Mouse (Mus musculus) liver, embryonic 11.5 days (tissue): ENCODE data around the gene Mpz. TPM values are rescaled to one million over a fixed set of nuclear protein-coding genes. Genes with fewer than 3 reads are reported as not detected.

Experiments used
- ATAC-seq: fragments of 200-750 bp; cut with Nextera tagmentation; replicated peaks from 2 replicates; pipeline ENCODE4 v1.8.0; 2017; ENCODE audit warnings: moderate number of reproducible peaks, mild to moderate bottlenecking, moderate TSS enrichment, moderate library complexity; ENCODE audit not compliant: low FRiP score
- DNase-seq: peaks from one replicate; pipeline ENCODE4 v3.0.0-alpha.2; 2017; ENCODE audit warnings: low spot score
- H3K27ac ChIP-seq: fragments of 300-500 bp; sonication (generic); 2 replicates; pipeline ENCODE4 v1.5.1; 2014; ENCODE audit warnings: mild to moderate bottlenecking, low read depth, low read length, control low read depth
- H3K27me3 ChIP-seq: fragments of 300-500 bp; sonication (generic); replicated peaks from 2 replicates; pipeline ENCODE4 v1.6.1; 2014; ENCODE audit warnings: low read length, mixed read lengths; ENCODE audit not compliant: control insufficient read depth, insufficient read depth
- H3K36me3 ChIP-seq: fragments of 300-500 bp; sonication (generic); 2 replicates; pipeline ENCODE4 v1.6.1; 2014; ENCODE audit warnings: mild to moderate bottlenecking, low read length, moderate library complexity, mixed read lengths; ENCODE audit not compliant: control insufficient read depth, insufficient read depth
- H3K4me1 ChIP-seq: fragments of 300-500 bp; sonication (generic); replicated peaks from 2 replicates; pipeline ENCODE4 v1.6.1; 2014; ENCODE audit warnings: low read length, mixed read lengths; ENCODE audit not compliant: control insufficient read depth, insufficient read depth
- H3K4me2 ChIP-seq: fragments of 300-500 bp; sonication (generic); 2 replicates; pipeline ENCODE4 v1.6.1; 2014; ENCODE audit warnings: mild to moderate bottlenecking, control low read depth, moderate library complexity
- H3K4me3 ChIP-seq: fragments of 300-500 bp; sonication (generic); 2 replicates; pipeline ENCODE4 v1.5.1; 2014; ENCODE audit warnings: low read depth, low read length, control low read depth
- H3K9ac ChIP-seq: fragments of 300-500 bp; sonication (generic); 2 replicates; pipeline ENCODE4 v1.6.1; 2014; ENCODE audit warnings: low read depth, low read length, control low read depth
- H3K9me3 ChIP-seq: fragments of 300-500 bp; sonication (generic); 2 replicates; pipeline ENCODE4 v1.6.1; 2016; ENCODE audit warnings: low read length, inconsistent platforms, mixed read lengths; ENCODE audit not compliant: control insufficient read depth
- WGBS: fragments of 180-500 bp; shearing (Covaris S2); extraction: QIAGEN DNeasy Blood & Tissue Kit; methylation state at CpG from one replicate; pipeline ENCODE4 v1.1.7; 2014; 5-methylcytosine and 5-hydroxymethylcytosine counted together
- polyA plus RNA-seq: library from polyadenylated mRNA; unstranded; fragments of >200 nt; fragmentation: Nextera tagmentation; extraction: Ambion mirVana; gene quantifications from 2 replicates; pipeline ENCODE4 v1.2.1, GENCODE M21; 2014

Mpz gene
- polyA plus RNA-seq, 1 experiment from 2014 or later, result not detected

- no peaks in the 10 kb centered on the region for H3K36me3 ChIP-seq
- peaks cover 19% of the 10 kb centered on the region for H3K4me1 ChIP-seq
- under 1% methylated on average over 38 of the region's 38 CpGs for WGBS
- peak overlapping the region; percentile 67 for H3K4me3 ChIP-seq
- peak; percentile 86 for ATAC-seq
- H3K27ac ChIP-seq, result peak overlapping the region; percentile 70
- H3K27me3 ChIP-seq, result no peaks in the 10 kb centered on the region
- DNase-seq, result peak; percentile 92
- H3K9ac ChIP-seq, result peak overlapping the region; percentile 71
- no peaks in the 10 kb centered on the region for H3K9me3 ChIP-seq
- peak overlapping the region; percentile 94 for H3K4me2 ChIP-seq
These were observed 39.3 kb upstream of the Mpz start for GRCm38 (mm10) chr1:171111020-171111780.

GRCm38 (mm10) chr1:171111781-171112575, 38.5 kb upstream of the Mpz start:
- Histone ChIP-seq H3K4me2 (peak overlapping the region; percentile 94), H3K4me1 (peaks cover 22% of the 10 kb centered on the region), H3K4me3 (peak overlapping the region; percentile 67), H3K27ac (peak overlapping the region; percentile 70), H3K9me3 (no peaks in the 10 kb centered on the region), H3K27me3 (no peaks in the 10 kb centered on the region), H3K36me3 (no peaks in the 10 kb centered on the region), H3K9ac (peak overlapping the region; percentile 71)
- ATAC-seq (0 out of 2 replicates have a peak, but pooled peaks have one; percentile 7), DNase-seq (peak; percentile 74)
- WGBS, result 3% methylated on average over 15 of the region's 15 CpGs

GRCm38 (mm10) chr1:171112986-171113385, 37.5 kb upstream of the Mpz start:
- no peak overlapping the region for H3K9ac ChIP-seq
- H3K4me1 ChIP-seq, result peaks cover 22% of the 10 kb centered on the region
- H3K36me3 ChIP-seq, result no peaks in the 10 kb centered on the region
- H3K27ac ChIP-seq, result no peak overlapping the region
- DNase-seq (no peak), ATAC-seq (no peak)
- H3K27me3 ChIP-seq, result no peaks in the 10 kb centered on the region
- H3K4me3 ChIP-seq, result no peak overlapping the region
- H3K4me2 ChIP-seq, result peak overlapping the region; percentile 83
- H3K9me3 ChIP-seq, result no peaks in the 10 kb centered on the region
- WGBS, result 81% methylated on average over 4 of the region's 4 CpGs

- WGBS, result under 1% methylated on average over 24 of the region's 24 CpGs
- H3K36me3 ChIP-seq, result no peaks in the 10 kb centered on the region
- ATAC-seq (peak; percentile 30), DNase-seq (peak; percentile 78)
- H3K4me2 ChIP-seq, result peak within 1 kb of the TSS; percentile 83
- peak within 1 kb of the TSS; percentile 79 for H3K9ac ChIP-seq
- H3K4me1 ChIP-seq, result peaks cover 22% of the 10 kb centered on the region
- no peaks in the 10 kb centered on the region for H3K9me3 ChIP-seq
- peak within 1 kb of the TSS; percentile 59 for H3K4me3 ChIP-seq
- H3K27me3 ChIP-seq, result no peaks in the 10 kb centered on the region
- peak within 1 kb of the TSS; percentile 68 for H3K27ac ChIP-seq
These were observed 36.6 kb upstream of the Mpz start, which contains the start of gene Cfap126 for GRCm38 (mm10) chr1:171113873-171114299. Cfap126 (plus strand) TSS chr1:171113918.

GRCm38 (mm10) chr1:171116280-171116679, 34.2 kb upstream of the Mpz start:
- 44% methylated on average over 4 of the region's 4 CpGs for WGBS
- no peak overlapping the region for H3K9ac ChIP-seq
- ATAC-seq (no peak), DNase-seq (no peak)
- H3K27me3 ChIP-seq, result no peaks in the 10 kb centered on the region
- H3K4me3 ChIP-seq, result no peak overlapping the region
- no peak overlapping the region for H3K27ac ChIP-seq
- no peaks in the 10 kb centered on the region for H3K9me3 ChIP-seq
- no peaks in the 10 kb centered on the region for H3K36me3 ChIP-seq
- peak overlapping the region; percentile 32; the same call in 1 of the 2 replicates for H3K4me2 ChIP-seq
- peaks cover 19% of the 10 kb centered on the region for H3K4me1 ChIP-seq

GRCm38 (mm10) chr1:171118269-171118684, 32.2 kb upstream of the Mpz start:
- Histone ChIP-seq H3K4me1 (peaks cover 27% of the 10 kb centered on the region), H3K27ac (no peak overlapping the region), H3K36me3 (no peaks in the 10 kb centered on the region), H3K4me2 (no peak overlapping the region), H3K9ac (no peak overlapping the region), H3K4me3 (no peak overlapping the region), H3K9me3 (no peaks in the 10 kb centered on the region), H3K27me3 (no peaks in the 10 kb centered on the region)
- 8% methylated on average over 4 of the region's 4 CpGs for WGBS
- ATAC-seq (peak; percentile 27; the same call in 1 of the 2 replicates), DNase-seq (no peak)

- no peak for DNase-seq
- H3K4me3 ChIP-seq, result no peak overlapping the region
- no peaks in the 10 kb centered on the region for H3K36me3 ChIP-seq
- H3K9me3 ChIP-seq, result no peaks in the 10 kb centered on the region
- H3K27ac ChIP-seq, result no peak overlapping the region
- no peak overlapping the region for H3K9ac ChIP-seq
- no peaks in the 10 kb centered on the region for H3K27me3 ChIP-seq
- no peak overlapping the region for H3K4me2 ChIP-seq
- peaks cover 29% of the 10 kb centered on the region for H3K4me1 ChIP-seq
- no peak for ATAC-seq
- 72% methylated on average over 5 of the region's 5 CpGs for WGBS
These were observed 31.5 kb upstream of the Mpz start for GRCm38 (mm10) chr1:171118996-171119395.

GRCm38 (mm10) chr1:171119405-171119804, 31.1 kb upstream of the Mpz start:
- no peak overlapping the region for H3K4me3 ChIP-seq
- H3K4me2 ChIP-seq, result no peak overlapping the region
- H3K4me1 ChIP-seq, result peaks cover 29% of the 10 kb centered on the region
- DNase-seq (no peak), ATAC-seq (no peak)
- H3K36me3 ChIP-seq, result no peaks in the 10 kb centered on the region
- no peaks in the 10 kb centered on the region for H3K27me3 ChIP-seq
- no peak overlapping the region for H3K9ac ChIP-seq
- WGBS, result 88% methylated on average over 14 of the region's 14 CpGs
- H3K9me3 ChIP-seq, result no peaks in the 10 kb centered on the region
- no peak overlapping the region for H3K27ac ChIP-seq
